Mouse (Mus musculus): ENCODE data around the gene Ripk1.
A peak's percentile ranks its signal among the peaks of the same experiment; 100 is the strongest.
"Not testable (repeated sequence)": the region's sequence is repeated elsewhere in the genome, so short reads cannot be mapped to it uniquely, and the experiment has no call there.

The Ripk1 gene

DNA sequence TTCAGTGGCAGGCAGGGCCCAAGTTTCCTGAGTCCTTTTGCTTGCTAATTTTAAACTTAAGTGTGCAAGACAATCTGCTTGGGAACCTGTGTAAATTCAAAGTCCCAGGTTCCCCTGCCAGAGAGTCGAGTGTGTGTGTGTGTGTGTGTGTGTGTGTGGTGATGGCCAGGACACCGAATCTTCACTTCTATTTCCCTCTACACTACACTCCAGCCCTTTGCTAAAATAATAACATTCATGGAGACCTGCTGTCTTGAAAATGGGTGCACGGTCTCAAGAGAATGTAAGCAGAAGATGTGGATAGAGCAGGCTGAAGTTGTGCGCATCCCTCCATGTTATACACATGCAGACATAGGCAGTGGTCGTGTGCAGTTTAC is 35.9 kb downstream of the Ripk1 start:
- DNase-seq (ENCODE audit: low spot score) = no peak

DNA sequence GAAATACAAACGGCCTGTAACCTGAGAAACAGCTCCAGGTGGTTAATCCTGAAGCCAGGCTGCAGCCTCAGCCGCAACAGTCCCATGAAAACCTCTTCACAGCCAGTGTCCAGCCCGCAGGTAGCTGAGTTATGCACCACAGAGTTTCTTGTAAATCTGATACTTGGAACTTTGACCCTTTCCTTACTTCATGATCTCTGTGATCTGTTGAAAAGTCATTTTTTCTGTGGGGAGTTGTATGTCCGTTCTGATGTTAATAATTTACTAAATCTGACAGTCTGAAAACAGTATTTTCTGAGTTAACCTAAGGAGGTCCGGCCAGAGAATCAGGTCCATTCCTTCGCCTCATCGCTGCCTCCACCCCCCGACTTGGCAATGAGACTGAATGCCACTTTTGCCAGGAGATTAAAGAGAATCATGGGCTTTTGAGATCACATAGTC is 36.8 kb downstream of the Ripk1 start:
- no peak for DNase-seq (ENCODE audit: low spot score)

DNA sequence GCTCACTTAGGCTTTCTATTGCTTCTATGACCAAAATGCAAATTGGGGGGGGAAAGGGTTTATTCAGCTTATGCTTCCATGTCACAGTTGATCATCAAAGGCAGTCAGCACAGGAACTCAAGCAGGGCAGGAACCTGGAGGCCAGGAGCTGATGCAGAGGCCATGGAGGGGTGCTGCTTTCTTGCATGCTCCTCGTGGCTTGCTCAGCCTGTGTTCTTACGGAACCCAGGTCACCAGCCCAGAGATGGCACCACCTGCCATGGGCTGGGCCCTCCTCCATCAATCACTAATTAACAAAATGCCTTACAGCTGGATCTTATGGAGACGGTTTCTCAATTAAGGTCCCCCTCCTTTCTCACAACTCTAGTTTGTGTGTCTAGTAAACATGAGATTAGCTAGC is 37.9 kb downstream of the Ripk1 start:
- DNase-seq (ENCODE audit: low spot score) = no peak

DNA sequence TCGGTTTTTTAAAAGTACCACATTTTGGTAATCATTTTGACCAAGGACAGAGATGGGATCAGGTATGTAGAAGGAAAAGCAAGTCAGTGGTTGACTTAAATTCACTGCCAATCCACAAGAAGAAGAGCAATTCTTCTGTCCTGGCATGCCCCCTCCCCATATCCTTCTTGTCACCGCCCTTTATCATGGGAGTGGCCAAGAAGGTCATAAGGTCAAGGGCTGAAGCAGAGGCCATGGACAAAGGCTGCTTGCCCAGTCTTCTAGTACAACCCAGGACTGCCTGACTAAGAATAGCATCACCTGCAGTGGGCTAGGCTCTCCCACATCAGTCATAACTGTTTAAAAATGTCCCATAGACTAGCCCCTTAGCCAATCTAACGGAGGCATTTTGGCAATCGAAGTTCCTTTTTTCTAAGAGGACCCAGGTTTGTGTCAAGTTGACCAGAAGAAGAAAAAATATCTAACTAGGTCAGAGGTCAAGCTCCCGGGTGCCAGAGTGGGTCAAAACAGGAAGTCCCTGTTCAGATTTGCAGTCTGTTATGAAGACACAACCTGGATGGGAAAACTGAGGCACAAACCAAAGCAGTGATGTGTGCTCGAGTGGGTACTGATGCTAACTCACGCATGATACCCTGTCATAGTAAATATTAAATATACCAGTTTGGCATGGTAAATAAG is 41.7 kb downstream of the Ripk1 start:
- no peak for DNase-seq (ENCODE audit: low spot score)

DNA sequence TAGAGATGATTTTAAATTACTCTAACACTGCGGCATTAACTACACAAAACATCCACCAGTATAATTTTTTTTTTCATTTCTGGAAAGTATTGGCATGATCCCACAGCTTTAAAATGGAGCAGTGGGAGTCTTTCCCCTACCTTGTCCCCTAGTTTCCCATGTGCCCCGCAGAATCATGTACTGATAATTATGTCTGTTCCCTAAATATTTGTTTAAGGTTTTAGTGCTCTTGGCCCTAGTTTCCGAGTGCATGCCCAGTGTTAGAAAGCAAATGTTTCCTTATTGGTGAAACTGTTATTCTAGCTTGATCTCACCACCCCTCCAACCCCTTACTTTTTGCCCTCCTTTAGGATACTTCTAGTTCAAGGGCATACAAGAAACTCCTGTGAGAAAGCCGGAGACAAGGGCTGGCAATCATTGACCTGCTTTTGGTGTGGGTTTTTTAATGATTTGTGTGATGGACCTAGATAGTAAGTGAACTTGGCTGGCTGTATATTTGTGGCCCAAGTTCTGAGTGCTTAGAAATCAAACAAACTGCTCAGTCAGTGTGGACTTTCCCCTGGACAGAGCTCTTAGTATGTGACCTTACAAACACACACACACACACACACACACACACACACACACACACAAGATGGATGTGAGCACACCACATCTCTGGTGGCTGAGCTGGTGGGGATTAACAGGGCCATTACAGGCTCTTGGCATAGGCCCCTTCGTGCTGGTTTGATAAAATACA is 43.5 kb downstream of the Ripk1 start:
- DNase-seq (ENCODE audit: low spot score) = no peak

DNA sequence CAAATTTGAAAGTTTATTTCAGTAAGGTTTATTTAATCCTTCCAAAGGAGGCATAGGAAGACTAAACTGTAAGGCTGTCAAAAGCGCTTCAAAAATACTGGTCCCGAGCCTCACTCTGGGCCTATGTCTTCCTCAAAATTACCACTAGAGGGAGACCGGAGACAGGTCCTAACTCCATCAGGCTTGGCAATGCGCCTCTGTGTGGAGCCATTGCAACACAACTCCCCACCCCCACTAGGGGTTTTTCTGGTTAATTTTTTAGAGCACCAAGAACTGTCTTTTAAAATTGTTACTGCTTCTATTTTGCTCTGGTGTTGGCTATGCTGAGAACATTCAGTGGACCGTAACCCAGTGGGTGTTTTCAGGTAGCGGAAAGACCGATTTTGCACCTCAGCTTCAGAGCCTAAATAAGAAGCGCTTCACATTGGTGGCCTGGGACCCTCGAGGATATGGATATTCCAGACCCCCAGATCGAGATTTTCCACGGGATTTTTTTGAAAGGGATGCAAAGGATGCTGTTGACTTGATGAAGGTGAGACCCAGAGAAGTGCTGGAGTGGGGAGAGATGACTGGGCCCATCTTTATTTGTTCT is 44.4 kb downstream of the Ripk1 start:
- peak; percentile 52 for DNase-seq (ENCODE audit: low spot score)

DNA sequence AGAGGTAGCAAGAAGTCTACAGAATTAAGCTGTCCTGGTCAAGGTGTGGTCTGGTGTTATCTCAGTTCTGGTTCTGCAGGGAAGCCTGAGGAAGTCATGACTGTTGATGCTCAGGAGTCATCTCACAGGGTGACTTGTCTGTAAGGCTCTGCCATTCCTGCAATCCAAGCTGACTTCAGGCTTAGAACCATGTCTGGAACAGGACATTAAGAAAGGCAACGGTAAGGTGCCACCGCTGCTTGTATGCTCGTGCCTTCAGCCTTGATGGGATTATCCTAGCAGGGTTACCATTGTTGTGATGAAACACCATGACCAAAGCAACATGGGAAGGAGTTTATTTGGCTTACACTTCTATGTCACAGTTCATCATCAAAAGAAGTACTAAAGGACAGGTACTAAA is 45.4 kb downstream of the Ripk1 start:
- no peak for DNase-seq (ENCODE audit: low spot score)

DNA sequence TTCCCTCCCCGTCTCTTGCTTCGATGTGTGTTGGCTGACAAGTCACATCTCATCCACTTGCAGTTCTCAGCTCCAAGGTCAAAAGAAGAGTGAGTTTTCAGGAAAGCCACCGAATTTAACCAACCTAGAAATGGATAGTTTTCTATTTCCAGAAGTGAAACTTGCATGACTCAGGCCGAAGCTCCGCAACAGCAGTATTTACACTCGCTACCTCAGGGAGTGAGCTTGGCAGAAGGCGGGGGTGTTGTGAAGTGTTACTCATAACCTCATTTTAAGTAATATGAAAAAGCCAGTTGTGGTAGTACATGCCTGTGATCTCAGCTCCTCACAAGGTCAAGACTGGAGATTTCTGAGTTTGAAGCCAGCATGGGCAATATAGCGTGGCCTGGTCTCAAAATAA is 48.3 kb downstream of the Ripk1 start:
- no peak for DNase-seq (ENCODE audit: low spot score)

DNA sequence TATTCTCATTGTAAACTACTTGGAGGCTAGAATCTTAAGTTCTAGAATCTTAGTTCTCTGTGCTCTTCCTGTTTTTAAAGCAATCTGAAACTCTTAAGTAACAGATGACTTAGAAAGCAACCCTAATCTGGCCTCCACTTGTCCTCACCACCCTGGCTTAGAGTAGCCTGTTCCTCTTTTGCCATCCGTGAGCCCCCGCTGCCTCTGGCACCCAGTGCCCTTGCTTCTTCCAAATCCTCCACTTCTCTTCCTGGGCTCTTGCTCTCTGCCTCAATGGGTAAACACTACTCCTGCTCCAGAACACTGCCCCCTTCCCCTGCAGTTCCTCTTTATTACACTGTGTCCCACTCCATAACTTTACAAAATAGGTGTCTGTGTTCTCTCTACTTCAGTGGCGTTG is 49.5 kb downstream of the Ripk1 start:
- DNase-seq (ENCODE audit: low spot score) = no peak

DNA sequence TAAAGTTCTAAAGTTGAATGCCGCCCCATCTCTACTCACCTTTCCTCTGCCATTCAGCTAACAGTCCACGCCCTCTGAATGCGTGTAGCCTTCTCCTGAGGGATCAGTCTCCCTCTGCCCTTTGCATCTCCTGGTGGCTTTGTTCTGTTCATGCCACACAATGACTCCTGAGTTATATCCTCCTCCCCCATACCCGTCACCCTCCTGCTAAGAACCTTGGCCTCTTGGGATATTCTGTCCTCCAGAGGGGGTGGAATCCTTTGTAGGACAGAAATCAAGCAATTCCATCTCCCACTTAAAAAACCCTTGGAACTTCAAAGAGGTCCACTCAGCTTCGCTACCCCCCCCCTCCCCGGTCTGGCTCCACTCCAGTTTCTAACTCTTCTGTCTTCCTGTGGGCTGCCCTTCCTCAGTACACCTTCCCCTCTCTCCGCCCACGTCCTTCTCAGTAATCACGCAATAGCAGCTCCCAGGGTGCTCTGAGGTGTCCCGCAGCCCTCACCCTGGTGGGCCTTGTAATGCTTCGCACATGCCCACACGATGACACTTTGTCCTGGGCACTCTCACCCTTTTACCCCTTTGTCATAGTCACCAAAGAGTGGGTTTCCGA is 51.6 kb downstream of the Ripk1 start:
- DNase-seq (ENCODE audit: low spot score) = no peak

DNA sequence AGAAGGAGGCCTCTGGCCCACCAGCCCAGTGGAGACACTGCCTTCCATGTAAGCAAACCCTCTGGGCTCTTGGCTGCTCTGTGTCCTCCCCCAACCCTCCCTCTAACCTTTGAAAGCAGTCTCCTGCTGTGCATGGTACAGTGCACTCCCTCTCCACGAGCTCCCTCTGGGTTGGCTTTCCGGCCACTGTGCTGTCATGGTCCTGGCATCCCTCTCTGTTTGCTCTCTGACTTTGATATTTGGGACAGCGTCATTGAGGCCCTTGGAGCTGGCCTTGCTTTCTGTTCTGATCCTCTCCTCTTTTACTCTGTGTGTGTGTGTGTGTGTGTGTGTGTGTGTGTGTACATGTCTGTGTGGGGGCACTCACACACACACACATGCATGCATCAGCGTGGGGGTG is 52.2 kb downstream of the Ripk1 start:
- no peak for DNase-seq (ENCODE audit: low spot score)

DNA sequence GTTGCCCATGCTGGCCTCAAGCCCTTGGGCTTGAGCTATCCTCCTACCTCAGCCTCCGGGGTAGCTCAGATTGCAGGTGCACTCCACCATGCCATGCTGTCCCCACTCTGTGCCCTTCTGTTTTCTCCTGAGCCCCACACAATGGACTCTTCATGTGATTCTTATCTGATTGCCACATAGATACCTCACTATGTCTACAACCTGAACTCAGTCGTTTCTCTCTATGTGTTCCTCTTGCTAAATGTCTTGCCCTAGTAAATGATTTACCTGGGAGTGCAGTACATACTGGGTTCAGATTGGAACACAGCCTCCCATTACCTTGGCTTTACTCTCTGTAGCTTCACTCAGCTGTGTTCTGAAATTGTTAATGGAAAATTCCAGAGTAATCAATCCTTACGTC is 52.8 kb downstream of the Ripk1 start:
- DNase-seq (ENCODE audit: low spot score) = no peak

DNA sequence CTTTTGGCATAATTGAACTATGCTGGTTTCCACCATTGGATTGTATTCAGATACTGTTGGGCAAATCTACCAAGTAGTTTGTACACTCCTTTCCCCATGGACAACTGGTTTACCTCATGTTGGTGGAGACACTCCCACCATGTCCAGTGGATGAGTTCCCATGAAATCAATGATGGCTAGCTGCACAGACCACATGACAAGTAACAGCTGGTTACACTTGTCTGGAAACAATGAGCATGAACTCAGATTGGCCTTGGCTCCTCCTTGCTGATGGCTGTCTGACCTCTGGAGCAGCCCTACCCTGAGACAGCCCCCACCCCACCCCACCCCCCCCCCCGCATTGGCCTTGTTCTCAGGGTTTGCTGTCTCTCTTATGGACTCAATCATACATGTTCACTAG is 55.1 kb downstream of the Ripk1 start:
- no peak for DNase-seq (ENCODE audit: low spot score)

DNA sequence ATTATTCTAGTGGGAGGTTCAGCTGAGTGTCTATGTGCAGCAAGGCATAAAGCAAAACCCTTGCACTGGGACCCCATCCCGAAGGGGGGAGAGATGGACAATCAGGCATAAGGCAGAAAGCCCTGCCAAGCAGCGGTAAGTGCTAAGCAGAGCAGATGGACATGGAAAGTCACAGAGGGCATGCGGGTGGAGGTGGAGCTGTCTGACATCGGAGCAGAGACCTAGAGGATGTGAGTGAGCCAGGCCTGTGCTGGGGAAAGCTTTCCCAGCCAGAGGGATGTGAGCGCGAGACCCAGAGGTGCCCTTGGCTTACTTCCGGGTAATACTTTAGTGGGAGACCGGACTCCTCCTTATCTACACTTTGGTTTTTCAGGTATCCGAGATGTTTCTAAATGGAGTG is 57.9 kb downstream of the Ripk1 start:
- no peak for DNase-seq (ENCODE audit: low spot score)

DNA sequence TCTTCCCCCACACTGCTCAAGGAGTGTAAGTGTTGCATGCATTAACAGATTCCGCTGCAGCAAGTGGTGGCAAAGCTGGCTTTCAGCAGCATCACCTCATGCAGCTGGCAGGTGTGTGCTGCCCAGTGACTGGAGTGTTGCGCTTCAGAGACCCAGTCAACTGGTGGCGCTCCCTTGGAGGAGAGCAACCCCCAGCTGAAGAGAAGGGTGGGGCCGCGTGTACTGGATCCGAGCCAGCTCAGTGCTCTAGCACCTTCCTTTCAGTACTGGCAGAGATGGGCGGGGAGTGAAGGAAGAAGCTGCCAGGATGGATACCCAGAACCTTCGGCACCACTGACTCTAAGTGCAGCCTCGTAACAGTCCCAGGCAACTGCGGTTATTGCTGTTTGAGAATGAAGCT is 60.3 kb downstream of the Ripk1 start:
- no peak for DNase-seq (ENCODE audit: low spot score)

DNA sequence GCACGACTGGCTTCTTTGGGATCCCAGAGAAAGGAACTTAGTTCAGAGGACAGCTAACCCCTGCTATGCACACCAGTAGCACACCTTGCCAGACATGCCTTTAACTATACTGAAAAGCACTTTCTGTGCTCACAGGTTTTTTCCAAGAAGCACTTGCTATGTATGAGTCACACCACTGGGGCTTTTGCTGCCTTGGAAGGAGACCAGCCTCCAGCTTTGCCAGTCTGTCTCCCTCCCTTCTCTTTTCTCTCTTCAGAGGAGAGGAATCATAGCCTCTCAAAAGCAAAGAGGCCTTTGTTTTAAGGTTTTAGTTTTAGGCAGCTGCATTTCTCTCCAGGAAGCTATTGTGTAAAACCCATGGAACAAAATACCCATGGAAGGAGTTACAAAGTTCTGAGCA is 64.2 kb downstream of the Ripk1 start:
- DNase-seq (ENCODE audit: low spot score) = no peak

DNA sequence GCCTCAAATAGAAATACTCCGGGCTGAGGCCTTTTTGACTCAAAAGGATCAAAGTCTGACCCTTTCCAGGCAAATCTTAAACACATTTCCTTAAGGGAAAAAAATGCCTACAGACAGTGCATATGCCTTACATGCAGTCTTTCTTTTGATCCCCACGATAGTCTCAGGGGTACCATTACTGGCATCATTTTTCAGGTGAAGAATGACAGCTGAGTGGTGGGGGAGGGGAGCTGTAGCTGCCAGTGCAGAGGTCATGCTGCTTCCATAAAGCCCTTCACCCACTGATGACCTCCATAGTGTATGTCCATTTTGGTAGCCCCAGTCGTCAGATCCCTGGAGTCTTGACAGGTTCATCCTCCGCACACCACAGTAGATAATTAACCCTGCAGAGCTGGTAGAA is 68.1 kb downstream of the Ripk1 start:
- DNase-seq (ENCODE audit: low spot score) = no peak

DNA sequence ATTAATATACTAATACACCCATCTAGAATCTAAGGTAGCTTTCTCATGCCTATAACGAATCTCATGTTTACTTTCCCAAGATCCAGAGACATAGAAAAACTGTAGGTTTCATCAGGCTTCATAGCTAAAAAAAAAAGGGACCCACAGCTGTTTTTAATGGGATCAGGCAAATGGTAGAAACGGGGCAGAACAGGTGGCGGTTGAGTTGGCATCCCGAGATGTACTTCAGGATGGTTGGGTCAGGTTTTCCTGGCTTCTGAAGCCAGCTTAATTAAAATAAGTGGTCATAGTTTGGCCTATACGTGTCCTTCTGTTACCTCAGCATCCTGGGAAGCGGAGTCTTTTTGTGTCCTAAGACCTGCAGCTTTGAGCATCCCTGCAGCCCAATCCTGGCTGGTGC is 69.7 kb downstream of the Ripk1 start:
- DNase-seq (ENCODE audit: low spot score) = no peak

DNA sequence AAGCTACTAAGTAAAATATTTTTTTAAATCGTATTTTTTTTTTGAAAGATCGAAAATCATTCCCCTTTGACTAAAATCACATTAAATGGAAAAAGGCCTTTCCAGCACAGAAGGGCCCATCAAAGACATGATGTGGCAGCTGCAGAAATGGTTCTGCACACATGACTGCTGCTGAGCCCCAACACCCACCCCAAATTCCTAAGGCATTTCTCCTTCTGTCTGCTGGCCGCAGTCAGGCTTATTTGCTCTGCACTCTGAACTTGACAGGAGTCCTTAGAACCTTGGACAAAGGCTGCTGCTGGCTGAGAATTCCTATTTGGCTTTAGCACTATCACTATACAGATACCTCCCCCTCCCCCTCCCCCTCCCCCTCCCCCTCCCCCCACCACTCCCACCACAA is 70.7 kb downstream of the Ripk1 start:
- DNase-seq (ENCODE audit: low spot score) = no peak

DNA sequence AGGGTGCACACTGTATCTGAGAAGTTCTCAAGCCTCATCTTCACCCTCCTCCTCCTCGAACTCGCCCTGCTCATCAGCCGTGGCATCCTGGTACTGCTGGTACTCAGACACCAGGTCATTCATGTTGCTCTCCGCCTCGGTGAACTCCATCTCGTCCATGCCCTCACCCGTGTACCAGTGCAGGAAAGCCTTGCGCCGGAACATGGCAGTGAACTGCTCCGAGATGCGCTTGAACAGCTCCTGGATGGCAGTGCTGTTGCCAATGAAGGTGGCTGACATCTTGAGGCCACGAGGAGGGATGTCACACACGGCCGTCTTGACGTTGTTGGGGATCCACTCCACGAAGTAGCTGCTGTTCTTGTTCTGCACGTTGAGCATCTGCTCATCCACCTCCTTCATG is 72.3 kb downstream of the Ripk1 start:
- DNase-seq (ENCODE audit: low spot score) = not testable (repeated sequence)

DNA sequence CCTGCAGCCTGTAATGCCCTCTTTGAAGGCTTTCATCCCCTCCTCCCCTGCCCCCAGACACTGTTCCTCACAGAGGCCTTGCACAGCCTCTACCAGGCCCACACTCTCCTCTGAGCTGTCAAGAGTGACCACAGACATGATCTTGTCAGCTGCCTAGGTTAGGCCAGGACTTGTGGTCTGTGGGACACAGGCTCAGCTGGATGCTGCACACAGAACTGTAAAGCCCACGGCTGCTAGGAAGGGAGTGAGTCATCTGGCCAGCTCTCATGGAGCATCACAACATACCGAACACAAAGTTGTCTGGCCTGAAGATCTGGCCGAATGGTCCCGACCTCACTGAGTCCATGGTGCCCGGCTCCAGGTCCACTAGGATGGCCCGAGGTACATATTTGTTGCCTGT is 73.7 kb downstream of the Ripk1 start:
- DNase-seq (ENCODE audit: low spot score) = not testable (repeated sequence)

DNA sequence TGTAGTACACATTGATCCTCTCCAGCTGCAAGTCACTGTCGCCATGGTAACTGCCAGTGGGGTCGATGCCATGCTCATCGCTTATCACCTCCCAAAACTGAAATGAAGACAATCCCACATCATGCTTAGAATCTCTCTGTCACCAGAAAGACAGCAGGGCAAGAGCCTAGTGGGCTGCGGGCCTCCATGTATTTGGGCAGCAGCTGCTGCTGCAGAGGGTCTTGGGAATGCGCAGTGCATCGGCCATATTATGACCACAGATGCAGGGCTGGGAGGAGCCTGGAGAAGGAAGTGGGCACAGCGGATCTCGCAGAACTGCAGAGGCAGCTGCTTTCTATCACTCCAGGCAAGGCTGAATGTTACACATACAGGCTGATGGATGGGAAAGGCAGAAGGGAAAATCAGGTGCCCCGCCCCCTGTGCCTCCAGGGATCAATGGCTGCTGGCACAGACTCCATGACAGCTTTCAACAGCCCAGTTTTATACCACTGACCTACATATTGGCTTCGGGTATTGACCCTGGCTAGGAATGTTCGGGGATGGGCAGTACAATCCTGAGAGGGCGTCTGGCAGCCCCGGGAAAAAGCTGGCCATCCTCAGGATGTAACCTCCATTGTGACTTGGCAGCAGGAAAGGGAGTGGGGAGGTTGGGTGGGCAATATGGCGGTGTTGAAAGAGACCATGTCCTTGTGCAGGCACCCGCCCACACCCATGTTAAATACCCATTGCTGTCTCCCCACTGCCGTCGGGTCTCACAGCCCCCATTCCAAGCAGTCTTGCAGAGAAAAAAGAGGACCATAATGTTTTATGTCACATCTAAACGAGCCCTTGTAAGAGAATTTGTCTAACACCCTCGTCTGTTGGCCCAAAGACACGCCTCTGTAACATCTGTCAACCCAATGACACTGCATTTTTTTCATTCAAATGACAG is 74.7 kb downstream of the Ripk1 start:
- peak; percentile 13 for DNase-seq (ENCODE audit: low spot score)
